Mouse (Mus musculus): ENCODE results near the gene Sept3.
A peak's percentile ranks its signal among the peaks of the same experiment; 100 is the strongest.

The Sept3 gene

GRCm38 (mm10) chr15:82274927-82275901 lies 521 bp downstream of the Sept3 start:
- DNase-seq, result peak; percentile 82

- DNase-seq, result no peak
Observed at GRCm38 (mm10) chr15:82277591-82277990, 2.9 kb downstream of the Sept3 start.

GRCm38 (mm10) chr15:82280638-82281037 lies 5.9 kb downstream of the Sept3 start:
- DNase-seq, result no peak

GRCm38 (mm10) chr15:82286157-82286556 lies 11.5 kb downstream of the Sept3 start:
- no peak for DNase-seq

GRCm38 (mm10) chr15:82290252-82290651 lies 15.6 kb downstream of the Sept3 start:
- DNase-seq, result no peak

- DNase-seq, result no peak
Observed at GRCm38 (mm10) chr15:82292851-82293250, 18.2 kb downstream of the Sept3 start.

- DNase-seq, result no peak
Observed at GRCm38 (mm10) chr15:82293271-82293711, 18.6 kb downstream of the Sept3 start.

- DNase-seq, result no peak
Observed at GRCm38 (mm10) chr15:82294059-82294458, 19.4 kb downstream of the Sept3 start.

GRCm38 (mm10) chr15:82298764-82299561 lies 24.3 kb downstream of the Sept3 start, which contains the start of gene Wbp2nl:
TSS of gene Wbp2nl (plus strand) at chr15:82298954.
- no peak for DNase-seq

GRCm38 (mm10) chr15:82307107-82307506 lies 32.4 kb downstream of the Sept3 start:
- no peak for DNase-seq

- no peak for DNase-seq
Observed at GRCm38 (mm10) chr15:82308416-82308815, 33.7 kb downstream of the Sept3 start.

GRCm38 (mm10) chr15:82317839-82318238 lies 43.1 kb downstream of the Sept3 start:
- DNase-seq, result no peak

GRCm38 (mm10) chr15:82319613-82320012 lies 44.9 kb downstream of the Sept3 start:
- no peak for DNase-seq

- no peak for DNase-seq
Observed at GRCm38 (mm10) chr15:82322195-82322594, 47.5 kb downstream of the Sept3 start.

- no peak for DNase-seq
Observed at GRCm38 (mm10) chr15:82325382-82325781, 50.7 kb downstream of the Sept3 start.

- DNase-seq, result no peak
Observed at GRCm38 (mm10) chr15:82335194-82335593, 60.5 kb downstream of the Sept3 start.

GRCm38 (mm10) chr15:82336629-82337028 lies 61.9 kb downstream of the Sept3 start:
- DNase-seq, result no peak

- DNase-seq, result no peak
Observed at GRCm38 (mm10) chr15:82337875-82338274, 63.2 kb downstream of the Sept3 start.

GRCm38 (mm10) chr15:82338593-82339112 lies 64.0 kb downstream of the Sept3 start, which contains the start of the genes Naga, Pheta2 and Smdt1:
TSS of gene Naga (minus strand) at chr15:82338925.
TSS of gene Pheta2 (plus strand) at chr15:82338942.
TSS of gene Smdt1 (plus strand) at chr15:82338959.
- DNase-seq, result peak; percentile 95

- no peak for DNase-seq
Observed at GRCm38 (mm10) chr15:82339150-82339549, 64.5 kb downstream of the Sept3 start.

- no peak for DNase-seq
Observed at GRCm38 (mm10) chr15:82339634-82340254, 65.1 kb downstream of the Sept3 start.

GRCm38 (mm10) chr15:82340414-82341035 lies 65.8 kb downstream of the Sept3 start:
- no peak for DNase-seq

Measured in right cerebral cortex, postnatal 4 days (tissue).